Mouse (Mus musculus) spleen, postnatal 14 days (tissue): ENCODE measurements around the gene Slco1a4.
"Not testable (repeated sequence)": the region's sequence is repeated elsewhere in the genome, so short reads cannot be mapped to it uniquely, and the experiment has no call there.

Experiments used
- DNase-seq, 2 experiments: peaks; one replicate each; pipeline ENCODE4 v3.0.0; 2021 to 2022; ENCODE audit warnings: low spot score in 2 of 2

Slco1a4 gene

GRCm38 (mm10) chr6:141856085-141856484 is at the start of gene Slco1a4:
Gene Slco1a4, minus strand, starts transcription at chr6:141856199.
- DNase-seq, result no peak

GRCm38 (mm10) chr6:141898197-141898596 is 42.2 kb upstream of the Slco1a4 start:
- DNase-seq, result no peak

GRCm38 (mm10) chr6:141889723-141890122 is 33.7 kb upstream of the Slco1a4 start:
- DNase-seq, result no peak

- DNase-seq, result no peak
Measured at GRCm38 (mm10) chr6:141888248-141888647, 32.2 kb upstream of the Slco1a4 start.

GRCm38 (mm10) chr6:141882581-141882980 is 26.6 kb upstream of the Slco1a4 start:
- no peak for DNase-seq

GRCm38 (mm10) chr6:141875742-141876141 is 19.7 kb upstream of the Slco1a4 start:
- DNase-seq, result not testable (repeated sequence)

GRCm38 (mm10) chr6:141871711-141872110 is 15.7 kb upstream of the Slco1a4 start:
- no peak for DNase-seq

GRCm38 (mm10) chr6:141868735-141869134 is 12.7 kb upstream of the Slco1a4 start:
- DNase-seq, result no peak

- DNase-seq, result no peak
Measured at GRCm38 (mm10) chr6:141866026-141866425, 10.0 kb upstream of the Slco1a4 start.

- no peak for DNase-seq
Measured at GRCm38 (mm10) chr6:141857735-141858531, 1.9 kb upstream of the Slco1a4 start.

- DNase-seq, result no peak
Measured at GRCm38 (mm10) chr6:141853616-141854015, 2.4 kb downstream of the Slco1a4 start.

- no peak for DNase-seq
Measured at GRCm38 (mm10) chr6:141849051-141849450, 6.9 kb downstream of the Slco1a4 start.

- DNase-seq, result no peak
Measured at GRCm38 (mm10) chr6:141797837-141798236, 58.2 kb downstream of the Slco1a4 start.

- no peak for DNase-seq
Measured at GRCm38 (mm10) chr6:141774476-141774875, 81.5 kb downstream of the Slco1a4 start.

- no peak for DNase-seq
Measured at GRCm38 (mm10) chr6:141773710-141774109, 82.3 kb downstream of the Slco1a4 start, which contains the start of gene Gm5724. Gene Gm5724, minus strand, starts transcription at chr6:141773810.
